Mouse (Mus musculus): ENCODE measurements around the gene Inpp5e. TPM values are rescaled to one million over a fixed set of nuclear protein-coding genes. Genes with fewer than 3 reads are reported as not detected.
A peak's percentile ranks its signal among the peaks of the same experiment; 100 is the strongest.

The Inpp5e gene
- polyA plus RNA-seq, 1 experiment from 2014 or later, result 15.9 TPM

DNA sequence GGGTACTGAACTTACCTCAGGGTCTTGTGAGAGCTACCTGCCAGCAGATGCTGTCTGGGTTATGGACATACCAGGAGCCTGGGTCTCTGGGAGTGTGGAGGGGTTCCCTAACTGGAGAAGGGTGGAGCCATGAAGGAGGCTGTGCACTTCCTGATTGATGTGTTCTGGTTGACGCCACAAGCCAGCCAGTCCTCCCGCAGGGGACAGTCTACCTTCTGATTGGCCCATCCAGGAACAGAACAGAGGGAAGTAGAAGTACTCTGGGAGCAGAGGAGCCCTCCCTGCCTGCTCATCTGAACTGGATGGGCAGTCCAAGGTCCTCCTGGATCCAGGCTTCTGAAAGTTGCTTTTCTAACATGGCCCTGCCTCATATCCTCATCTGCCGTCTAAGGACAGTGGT, 48.2 kb downstream of the Inpp5e start, which contains the start of gene Card9:
Gene Card9 (minus strand): TSS at position 147 of the 400 bp plus-strand sequence.
- Histone ChIP-seq H3K9me3 (replicated peaks; ENCODE audit: control insufficient read depth, low read length) (no peaks in the 10 kb centered on the region), H3K4me1 (ENCODE audit: control insufficient read depth, insufficient read depth, low read length) (peaks cover 6% of the 10 kb centered on the region; the same call in 1 of the 2 replicates), H3K4me3 (replicated peaks; ENCODE audit: low read length) (no peak within 1 kb of the TSS), H3K27ac (ENCODE audit: low read length) (no peak within 1 kb of the TSS; the same call in 1 of the 2 replicates), H3K9ac (ENCODE audit: low read length) (no peak within 1 kb of the TSS), H3K36me3 (ENCODE audit: control insufficient read depth, insufficient read depth, low read length) (no peaks in the 10 kb centered on the region), H3K27me3 (ENCODE audit: control insufficient read depth, insufficient read depth, low read length) (no peaks in the 10 kb centered on the region), H3K4me2 (ENCODE audit: low read depth, low read length) (peak within 1 kb of the TSS; percentile 11; the same call in 1 of the 2 replicates)
- no peak for ATAC-seq (ENCODE audit: insufficient read depth, low FRiP score)
- 36% methylated on average over 3 of the region's 3 CpGs for WGBS

- Histone ChIP-seq H3K4me3 (replicated peaks; ENCODE audit: low read length) (no peak overlapping the region), H3K4me2 (ENCODE audit: low read depth, low read length) (peak overlapping the region; percentile 11; the same call in 1 of the 2 replicates), H3K9me3 (replicated peaks; ENCODE audit: control insufficient read depth, low read length) (no peaks in the 10 kb centered on the region), H3K36me3 (ENCODE audit: control insufficient read depth, insufficient read depth, low read length) (no peaks in the 10 kb centered on the region), H3K27me3 (ENCODE audit: control insufficient read depth, insufficient read depth, low read length) (no peaks in the 10 kb centered on the region), H3K27ac (ENCODE audit: low read length) (no peak overlapping the region; the same call in 1 of the 2 replicates), H3K9ac (ENCODE audit: low read length) (no peak overlapping the region), H3K4me1 (ENCODE audit: control insufficient read depth, insufficient read depth, low read length) (peaks cover 5% of the 10 kb centered on the region; the same call in 1 of the 2 replicates)
- ATAC-seq (ENCODE audit: insufficient read depth, low FRiP score), result peak; percentile 9; the same call in 1 of the 2 replicates
- 66% methylated on average over 6 of the region's 6 CpGs for WGBS
Measured at GRCm38 (mm10) chr2:26359983-26360382, 49.0 kb downstream of the Inpp5e start.

DNA sequence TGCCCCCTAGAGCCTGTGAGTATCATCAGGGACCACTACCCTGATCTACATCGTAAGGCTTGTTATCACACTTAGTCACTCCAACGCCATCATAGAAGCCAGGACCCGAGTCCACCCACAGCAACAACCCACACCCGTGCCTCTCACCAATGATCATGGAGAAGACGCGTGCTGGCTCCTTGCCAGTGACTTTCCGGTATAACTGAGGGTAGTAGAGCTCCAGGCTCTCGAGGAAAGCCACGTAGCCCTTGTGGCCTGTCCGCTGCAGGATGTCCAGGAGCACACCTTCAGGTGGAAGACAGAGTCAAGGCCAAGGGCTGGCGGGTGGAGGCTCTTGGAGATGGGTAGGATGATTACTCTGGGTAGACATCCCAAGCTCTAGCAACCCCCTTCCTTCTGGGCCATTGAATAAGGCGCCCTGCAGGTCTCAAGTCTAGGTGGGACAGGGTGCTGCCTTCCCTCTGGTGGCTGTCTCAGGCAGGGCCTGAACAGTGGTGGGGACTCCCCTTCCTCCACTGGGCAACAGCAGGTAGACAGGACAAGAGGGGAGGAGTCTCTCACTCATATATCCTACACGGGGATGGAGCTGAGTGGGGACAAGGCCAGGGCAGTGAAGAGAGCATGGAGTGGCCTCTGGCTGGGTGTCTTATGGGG, 50.2 kb downstream of the Inpp5e start:
- no peak overlapping the region for H3K9ac ChIP-seq (ENCODE audit: low read length)
- no peak for ATAC-seq (ENCODE audit: insufficient read depth, low FRiP score)
- no peak overlapping the region for H3K4me2 ChIP-seq (ENCODE audit: low read depth, low read length)
- H3K9me3 ChIP-seq (replicated peaks; ENCODE audit: control insufficient read depth, low read length), result no peaks in the 10 kb centered on the region
- no peaks in the 10 kb centered on the region for H3K4me1 ChIP-seq (ENCODE audit: control insufficient read depth, insufficient read depth, low read length)
- H3K27ac ChIP-seq (ENCODE audit: low read length), result no peak overlapping the region
- no peak overlapping the region for H3K4me3 ChIP-seq (replicated peaks; ENCODE audit: low read length)
- WGBS, result 84% methylated on average over 13 of the region's 13 CpGs
- no peaks in the 10 kb centered on the region for H3K27me3 ChIP-seq (ENCODE audit: control insufficient read depth, insufficient read depth, low read length)
- no peaks in the 10 kb centered on the region for H3K36me3 ChIP-seq (ENCODE audit: control insufficient read depth, insufficient read depth, low read length)

- Histone ChIP-seq H3K4me2 (ENCODE audit: low read depth, low read length) (no peak overlapping the region), H3K9me3 (replicated peaks; ENCODE audit: control insufficient read depth, low read length) (no peaks in the 10 kb centered on the region), H3K27ac (ENCODE audit: low read length) (no peak overlapping the region), H3K27me3 (ENCODE audit: control insufficient read depth, insufficient read depth, low read length) (no peaks in the 10 kb centered on the region), H3K4me1 (ENCODE audit: control insufficient read depth, insufficient read depth, low read length) (peaks cover 5% of the 10 kb centered on the region), H3K36me3 (ENCODE audit: control insufficient read depth, insufficient read depth, low read length) (no peaks in the 10 kb centered on the region), H3K4me3 (replicated peaks; ENCODE audit: low read length) (no peak overlapping the region), H3K9ac (ENCODE audit: low read length) (no peak overlapping the region)
- 46% methylated on average over 15 of the region's 15 CpGs for WGBS
- ATAC-seq (ENCODE audit: insufficient read depth, low FRiP score), result peak; percentile 26; the same call in 1 of the 2 replicates
Measured at GRCm38 (mm10) chr2:26357484-26357883, 51.5 kb downstream of the Inpp5e start.

DNA sequence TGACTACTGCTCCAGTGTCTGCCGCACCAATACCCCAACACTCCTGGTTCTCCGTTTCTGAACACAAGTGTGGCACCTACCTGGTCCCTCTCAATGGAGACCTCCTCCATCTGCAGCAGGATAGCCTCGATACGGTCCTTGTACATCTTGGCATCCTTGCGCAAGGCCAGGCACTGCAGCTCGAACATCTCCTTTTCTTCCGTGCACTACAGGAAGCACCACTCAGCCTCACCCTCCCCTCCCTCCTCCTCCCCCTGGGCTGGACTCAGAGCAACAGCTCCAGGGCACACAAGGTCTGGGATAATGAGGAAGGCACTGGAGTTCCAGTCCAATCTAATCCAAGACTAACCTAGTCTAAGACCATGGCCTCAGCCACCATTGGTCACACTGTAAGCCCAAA, 52.3 kb downstream of the Inpp5e start:
- Histone ChIP-seq H3K4me3 (replicated peaks; ENCODE audit: low read length) (no peak overlapping the region), H3K9ac (ENCODE audit: low read length) (no peak overlapping the region), H3K9me3 (replicated peaks; ENCODE audit: control insufficient read depth, low read length) (no peaks in the 10 kb centered on the region), H3K4me2 (ENCODE audit: low read depth, low read length) (no peak overlapping the region), H3K36me3 (ENCODE audit: control insufficient read depth, insufficient read depth, low read length) (no peaks in the 10 kb centered on the region), H3K27ac (ENCODE audit: low read length) (no peak overlapping the region), H3K4me1 (ENCODE audit: control insufficient read depth, insufficient read depth, low read length) (peaks cover 6% of the 10 kb centered on the region), H3K27me3 (ENCODE audit: control insufficient read depth, insufficient read depth, low read length) (no peaks in the 10 kb centered on the region)
- 76% methylated on average over 7 of the region's 7 CpGs for WGBS
- ATAC-seq (ENCODE audit: insufficient read depth, low FRiP score), result no peak

DNA sequence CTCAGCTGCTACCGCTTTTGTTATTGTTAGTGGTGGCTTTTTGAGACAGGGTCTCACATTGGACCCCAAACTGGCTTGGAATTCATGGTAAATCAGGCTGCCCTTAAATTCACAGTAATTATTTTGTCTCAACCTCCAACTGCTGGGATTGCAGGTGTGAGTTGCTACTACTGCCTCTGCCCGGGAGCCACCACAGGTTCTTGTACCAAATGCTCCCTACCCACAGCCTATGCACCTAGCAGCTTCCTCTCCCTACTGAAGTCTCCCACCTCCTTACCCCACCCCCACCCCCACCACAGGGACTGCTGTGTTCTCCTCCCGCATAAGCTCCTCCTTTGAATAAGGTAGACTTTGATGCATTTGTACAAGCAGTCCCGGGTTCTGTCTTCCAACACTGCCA, 52.8 kb downstream of the Inpp5e start:
- Histone ChIP-seq H3K9me3 (replicated peaks; ENCODE audit: control insufficient read depth, low read length) (no peaks in the 10 kb centered on the region), H3K36me3 (ENCODE audit: control insufficient read depth, insufficient read depth, low read length) (no peaks in the 10 kb centered on the region), H3K4me2 (ENCODE audit: low read depth, low read length) (no peak overlapping the region), H3K27ac (ENCODE audit: low read length) (no peak overlapping the region), H3K9ac (ENCODE audit: low read length) (no peak overlapping the region), H3K27me3 (ENCODE audit: control insufficient read depth, insufficient read depth, low read length) (no peaks in the 10 kb centered on the region), H3K4me1 (ENCODE audit: control insufficient read depth, insufficient read depth, low read length) (peaks cover 6% of the 10 kb centered on the region), H3K4me3 (replicated peaks; ENCODE audit: low read length) (no peak overlapping the region)
- WGBS, result 84% methylated on average over 4 of the region's 4 CpGs
- no peak for ATAC-seq (ENCODE audit: insufficient read depth, low FRiP score)

- Histone ChIP-seq H3K9ac (ENCODE audit: low read length) (no peak overlapping the region), H3K4me1 (ENCODE audit: control insufficient read depth, insufficient read depth, low read length) (peaks cover 11% of the 10 kb centered on the region), H3K9me3 (replicated peaks; ENCODE audit: control insufficient read depth, low read length) (no peaks in the 10 kb centered on the region), H3K27me3 (ENCODE audit: control insufficient read depth, insufficient read depth, low read length) (no peaks in the 10 kb centered on the region), H3K27ac (ENCODE audit: low read length) (no peak overlapping the region), H3K4me2 (ENCODE audit: low read depth, low read length) (no peak overlapping the region), H3K36me3 (ENCODE audit: control insufficient read depth, insufficient read depth, low read length) (peaks cover under 1% of the 10 kb centered on the region; the same call in 1 of the 2 replicates), H3K4me3 (replicated peaks; ENCODE audit: low read length) (no peak overlapping the region)
- no peak for ATAC-seq (ENCODE audit: insufficient read depth, low FRiP score)
- 91% methylated on average over 4 of the region's 4 CpGs for WGBS
Measured at GRCm38 (mm10) chr2:26354401-26354800, 54.6 kb downstream of the Inpp5e start.

GRCm38 (mm10) chr2:26353066-26353980, 55.7 kb downstream of the Inpp5e start:
- 85% methylated on average over 11 of the region's 11 CpGs for WGBS
- H3K36me3 ChIP-seq (ENCODE audit: control insufficient read depth, insufficient read depth, low read length), result peaks cover 6% of the 10 kb centered on the region; the same call in 1 of the 2 replicates
- H3K9me3 ChIP-seq (replicated peaks; ENCODE audit: control insufficient read depth, low read length), result no peaks in the 10 kb centered on the region
- peak overlapping the region; percentile 82; the same call in 1 of the 2 replicates for H3K4me3 ChIP-seq (replicated peaks; ENCODE audit: low read length)
- H3K4me2 ChIP-seq (ENCODE audit: low read depth, low read length), result peak overlapping the region; percentile 98
- peaks cover 14% of the 10 kb centered on the region for H3K4me1 ChIP-seq (ENCODE audit: control insufficient read depth, insufficient read depth, low read length)
- no peaks in the 10 kb centered on the region for H3K27me3 ChIP-seq (ENCODE audit: control insufficient read depth, insufficient read depth, low read length)
- ATAC-seq (ENCODE audit: insufficient read depth, low FRiP score), result no peak
- H3K9ac ChIP-seq (ENCODE audit: low read length), result peak overlapping the region; percentile 93
- no peak overlapping the region for H3K27ac ChIP-seq (ENCODE audit: low read length)
